Mouse (Mus musculus): ENCODE results near the gene Galnt12. TPM values are rescaled to one million over a fixed set of nuclear protein-coding genes. Genes with fewer than 3 reads are reported as not detected.

The Galnt12 gene
- polyA plus RNA-seq, 1 experiment: not detected

DNA sequence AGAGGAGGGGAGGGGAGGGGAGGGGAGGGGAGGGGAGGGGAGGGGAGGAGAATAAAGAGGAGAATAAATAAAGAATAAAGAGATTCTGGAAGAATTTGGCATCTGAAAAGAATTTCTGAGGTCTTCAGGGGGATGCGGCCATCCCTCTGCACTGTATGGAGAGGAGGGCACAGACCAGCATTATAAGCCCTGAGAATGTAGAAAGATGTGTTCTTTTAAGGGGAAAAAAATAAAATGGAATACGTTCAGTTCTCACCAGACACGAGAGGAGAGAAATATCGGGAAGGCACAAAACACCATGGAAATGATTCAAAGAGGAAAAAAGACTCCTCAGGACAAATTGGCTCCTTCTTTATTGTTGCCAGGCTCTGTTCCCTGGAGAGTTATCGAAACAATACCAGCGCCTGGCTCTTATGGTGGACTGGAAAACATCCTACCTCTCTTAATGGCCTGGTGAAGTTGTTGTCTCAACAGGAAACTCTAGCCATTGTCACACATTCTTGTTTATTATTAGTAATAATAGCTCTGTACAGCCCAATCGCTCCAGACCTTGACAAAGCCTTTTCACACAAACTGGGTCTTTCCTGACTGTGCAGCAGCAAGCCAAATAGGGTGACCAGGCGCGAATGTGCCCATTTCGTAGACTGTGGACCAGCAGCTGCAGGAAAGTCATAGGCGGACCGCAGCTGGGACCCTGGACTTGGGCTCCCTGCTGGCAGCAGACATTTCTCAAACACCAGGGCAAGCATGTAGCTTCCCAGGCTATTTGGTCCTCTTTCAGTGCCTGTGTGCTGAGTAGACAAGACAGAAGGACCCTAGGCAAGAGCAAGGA is 70.3 kb downstream of the Galnt12 start:
- H3ac ChIP-seq (ENCODE audit: control insufficient read depth, insufficient read length): no peak overlapping the region
- no peaks in the 10 kb centered on the region for H3K79me2 ChIP-seq (ENCODE audit: control insufficient read depth, insufficient read depth)
- H3K4me2 ChIP-seq (ENCODE audit: low read depth): no peak overlapping the region
- H3K27me3 ChIP-seq (ENCODE audit: control insufficient read depth, insufficient read depth, insufficient read length): no peaks in the 10 kb centered on the region
- no peak overlapping the region for H3K4me3 ChIP-seq
- TF ChIP-seq USF1 (IDR thresholded peaks at IDR 0.05; ENCODE audit: low read depth) (no peak), TCF12 (IDR thresholded peaks at IDR 0.05; ENCODE audit: insufficient read depth, poor library complexity, severe bottlenecking) (no peak), POLR2A (IDR thresholded peaks at IDR 0.05; ENCODE audit: insufficient read length, low read depth) (no peak), MAX (IDR thresholded peaks at IDR 0.05; ENCODE audit: low read depth) (no peak)
- H3K36me3 ChIP-seq (ENCODE audit: control insufficient read depth, insufficient read depth): no peaks in the 10 kb centered on the region

DNA sequence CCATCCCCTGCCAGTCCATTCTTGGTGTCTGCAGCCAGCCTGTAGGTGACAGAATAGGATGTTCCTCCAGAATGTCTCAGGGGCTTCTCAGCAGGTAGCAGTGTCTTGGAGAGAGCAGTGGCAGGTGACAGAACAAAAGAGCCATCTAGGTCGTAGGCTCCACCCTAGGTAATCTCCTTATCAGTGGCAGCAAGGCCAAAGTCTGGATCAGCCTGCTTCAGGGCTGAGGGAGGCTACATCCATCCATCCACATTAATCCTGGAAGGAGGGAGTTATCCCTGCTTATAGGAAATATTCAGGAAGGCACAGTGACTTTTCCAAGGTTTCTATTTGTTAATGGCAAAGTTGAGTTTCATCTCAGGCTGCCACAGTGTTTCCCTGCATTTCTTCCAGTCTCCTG is 80.6 kb downstream of the Galnt12 start:
- Histone ChIP-seq H3K79me2 (ENCODE audit: control insufficient read depth, insufficient read depth) (no peaks in the 10 kb centered on the region), H3K4me3 (no peak overlapping the region), H3K4me2 (ENCODE audit: low read depth) (no peak overlapping the region), H3K36me3 (ENCODE audit: control insufficient read depth, insufficient read depth) (no peaks in the 10 kb centered on the region), H3K27me3 (ENCODE audit: control insufficient read depth, insufficient read depth, insufficient read length) (no peaks in the 10 kb centered on the region), H3ac (ENCODE audit: control insufficient read depth, insufficient read length) (no peak overlapping the region)
- TF ChIP-seq CEBPB (IDR thresholded peaks at IDR 0.05; ENCODE audit: insufficient read depth, poor library complexity, severe bottlenecking) (no peak), REST (IDR thresholded peaks at IDR 0.05; ENCODE audit: insufficient read depth, insufficient read length) (no peak), SRF (IDR thresholded peaks at IDR 0.05; ENCODE audit: control insufficient read depth, insufficient read length, low read depth) (no peak), POLR2AphosphoS2 (IDR thresholded peaks at IDR 0.05; ENCODE audit: insufficient read length, low read depth) (no peak), MAX (IDR thresholded peaks at IDR 0.05; ENCODE audit: low read depth) (no peak), USF1 (IDR thresholded peaks at IDR 0.05; ENCODE audit: low read depth) (no peak), E2F4 (IDR thresholded peaks at IDR 0.05; ENCODE audit: insufficient read depth) (no peak), MYOG (IDR thresholded peaks at IDR 0.05; ENCODE audit: control insufficient read depth in 1 of 3, insufficient read depth in 1 of 3, insufficient read length in 2 of 3, low read depth in 2 of 3) (no peak), TCF3 (IDR thresholded peaks at IDR 0.05; ENCODE audit: insufficient read length, low read depth) (no peak), MYOD1 (IDR thresholded peaks at IDR 0.05; ENCODE audit: control insufficient read depth in 1 of 3, insufficient read length in 2 of 3, low read depth in 2 of 3) (no peak), TCF12 (IDR thresholded peaks at IDR 0.05; ENCODE audit: insufficient read depth, poor library complexity, severe bottlenecking) (no peak), POLR2A (IDR thresholded peaks at IDR 0.05; ENCODE audit: insufficient read length, low read depth) (no peak)

Other genes starting within 250 kb of the Galnt12 start
- not detected for gene Gabbr2, start 100.0 kb upstream of the Galnt12 start, polyA plus RNA-seq (2012; fragmentation: generic; extraction: Trizol)
- gene Anks6, start 34.5 kb upstream of the Galnt12 start, polyA plus RNA-seq (2012; fragmentation: generic; extraction: Trizol): 0.71 TPM
- 0.18 TPM for gene Col15a1, start 116.3 kb downstream of the Galnt12 start, polyA plus RNA-seq (2012; fragmentation: generic; extraction: Trizol)

Measured in myocyte (in vitro differentiated cells).